8 mouse cellular contexts compared by ENCODE assay signal in genomic region chr11:33146651-33147131, GRCm38 (mm10). TPM values are rescaled to one million over a fixed set of nuclear protein-coding genes. Genes with fewer than 3 reads are reported as not detected.
DNase-seq lines count a peak whose midpoint lies in the region; ATAC-seq and TF ChIP-seq lines count a peak whose summit lies in the region.
"Had no signal": no experiment of that assay in that cellular context is flagged by ENCODE, and none has a peak within 500 bp of the region (broad histone marks: within the 10 kb centered on the region; RNA-seq: fewer than 3 reads in every experiment).

No protein-coding gene starts in this region.

- no peaks in the 10 kb centered on the region for H3K79me2 ChIP-seq in CH12.LX (replicated peaks; ENCODE audit: control insufficient read depth, extremely low read depth, insufficient read depth, poor library complexity, severe bottlenecking)

- 1% methylated on average over 30 of the region's 30 CpGs for WGBS in forebrain, embryonic 11.5 days
- 3% methylated on average over 30 of the region's 30 CpGs for whole genome bisulfite sequencing in hindbrain, embryonic 12.5 days
- WGBS in limb, embryonic 11.5 days: 1% methylated on average over 29 of the region's 30 CpGs
- 2% methylated on average over 30 of the region's 30 CpGs for WGBS in midbrain, embryonic 14.5 days

- dilution Hi-C loops in CH12.LX (cut with MboI; ENCODE audit: extremely low pct_ligation_motif_present, extremely low pct_unique_long_range_greater_than_20kb, low sequenced_read_pairs): no loop called here

- no peak for ATAC-seq in forebrain, embryonic 11.5 days (replicated peaks; ENCODE audit: low FRiP score)
- 0 out of 2 replicates have a peak, but pooled peaks have one; percentile 24 for ATAC-seq in hindbrain, embryonic 12.5 days (ENCODE audit: low FRiP score)
- ATAC-seq in limb, embryonic 11.5 days (ENCODE audit: insufficient number of reproducible peaks, low FRiP score, low TSS enrichment, low read depth): 0 out of 2 replicates have a peak, but pooled peaks have one; percentile 3
- ATAC-seq in midbrain, embryonic 14.5 days (ENCODE audit: low FRiP score, low TSS enrichment): no peak; the same call in 1 of the 2 replicates

- no peaks in the 10 kb centered on the region for H3K27me3 ChIP-seq in CH12.LX (replicated peaks)
- H3K27me3 ChIP-seq in forebrain, embryonic 11.5 days (ENCODE audit: control insufficient read depth, insufficient read depth, low read length): peaks cover 29% of the 10 kb centered on the region
- H3K27me3 ChIP-seq in hindbrain, embryonic 12.5 days: peaks cover 44% of the 10 kb centered on the region
- peaks cover 22% of the 10 kb centered on the region for H3K27me3 ChIP-seq in limb, embryonic 11.5 days (ENCODE audit: control insufficient read depth, insufficient read depth, low read length)
- peaks cover 10% of the 10 kb centered on the region; the same call in 1 of the 2 replicates for H3K27me3 ChIP-seq in midbrain, embryonic 14.5 days (ENCODE audit: control insufficient read depth, insufficient read depth, low read length)

- no peak for TF ChIP-seq POLR2A in CH12.LX (IDR thresholded peaks at IDR 0.05; ENCODE audit: low read depth, low read length)

- no peak for TF ChIP-seq CTCF in CH12.LX (conservative IDR thresholded peaks at IDR 0.05 in 1 of 2, IDR thresholded peaks at IDR 0.05 in 1 of 2; ENCODE audit: low read depth in 2 of 2, low read length in 2 of 2)

- H3K27ac ChIP-seq in CH12.LX (ENCODE audit: insufficient read depth, low read depth): no peak overlapping the region
- no peak overlapping the region for H3K27ac ChIP-seq in forebrain, embryonic 11.5 days (ENCODE audit: low read depth, low read length)
- peak overlapping the region; percentile 85 for H3K27ac ChIP-seq in hindbrain, embryonic 12.5 days
- no peak overlapping the region for H3K27ac ChIP-seq in limb, embryonic 11.5 days (replicated peaks; ENCODE audit: low read depth, low read length)
- H3K27ac ChIP-seq in midbrain, embryonic 14.5 days (replicated peaks; ENCODE audit: low read depth, low read length): peak overlapping the region; percentile 26

- H3K4me3 ChIP-seq in CH12.LX (replicated peaks in 1 of 3; ENCODE audit: low read depth in 2 of 3, low read length in 2 of 3, poor library complexity in 1 of 3): no peak overlapping the region
- H3K4me3 ChIP-seq in forebrain, embryonic 11.5 days (ENCODE audit: low read depth, low read length): peak overlapping the region; percentile 52
- peak overlapping the region; percentile 71 for H3K4me3 ChIP-seq in hindbrain, embryonic 12.5 days
- H3K4me3 ChIP-seq in limb, embryonic 11.5 days (ENCODE audit: low read depth, low read length): peak overlapping the region; percentile 57
- peak overlapping the region; percentile 52 for H3K4me3 ChIP-seq in midbrain, embryonic 14.5 days (replicated peaks; ENCODE audit: low read depth, low read length)

- peaks cover 7% of the 10 kb centered on the region for H3K9me3 ChIP-seq in CH12.LX (replicated peaks; ENCODE audit: low read length)
- no peaks in the 10 kb centered on the region for H3K9me3 ChIP-seq in forebrain, embryonic 11.5 days (ENCODE audit: control insufficient read depth, low read length)
- no peaks in the 10 kb centered on the region for H3K9me3 ChIP-seq in hindbrain, embryonic 12.5 days (replicated peaks)
- H3K9me3 ChIP-seq in limb, embryonic 11.5 days (ENCODE audit: control insufficient read depth, low read length): no peaks in the 10 kb centered on the region
- H3K9me3 ChIP-seq in midbrain, embryonic 14.5 days (ENCODE audit: control insufficient read depth, low read length): no peaks in the 10 kb centered on the region

- peaks cover 8 to 10% of the 10 kb centered on the region in 2 experiments; a peak in 3 of 4 replicates for H3K4me1 ChIP-seq in CH12.LX (ENCODE audit: control insufficient read depth in 1 of 2, insufficient read depth in 2 of 2)
- H3K4me1 ChIP-seq in forebrain, embryonic 11.5 days (replicated peaks; ENCODE audit: control insufficient read depth, insufficient read depth, low read length): peaks cover 15% of the 10 kb centered on the region; the same call in 1 of the 2 replicates
- peaks cover 42% of the 10 kb centered on the region for H3K4me1 ChIP-seq in hindbrain, embryonic 12.5 days
- peaks cover 25% of the 10 kb centered on the region for H3K4me1 ChIP-seq in limb, embryonic 11.5 days (ENCODE audit: control insufficient read depth, insufficient read depth, low read length)
- peaks cover 32% of the 10 kb centered on the region for H3K4me1 ChIP-seq in midbrain, embryonic 14.5 days (ENCODE audit: control insufficient read depth, insufficient read depth, low read length)

- H3K36me3 ChIP-seq in CH12.LX (replicated peaks in 1 of 2; ENCODE audit: control insufficient read depth in 1 of 2, insufficient read depth in 1 of 2, low read length in 1 of 2): peaks cover 20 to 43% of the 10 kb centered on the region in 2 experiments
- no peaks in the 10 kb centered on the region for H3K36me3 ChIP-seq in forebrain, embryonic 11.5 days (ENCODE audit: control insufficient read depth, insufficient read depth, low read length)
- peaks cover 17% of the 10 kb centered on the region for H3K36me3 ChIP-seq in hindbrain, embryonic 12.5 days
- H3K36me3 ChIP-seq in limb, embryonic 11.5 days (ENCODE audit: control insufficient read depth, insufficient read depth, low read length): no peaks in the 10 kb centered on the region; the same call in 1 of the 2 replicates
- H3K36me3 ChIP-seq in midbrain, embryonic 14.5 days (ENCODE audit: control insufficient read depth, insufficient read depth, low read length): peaks cover 18% of the 10 kb centered on the region

- DNase-seq in CH12.LX (ENCODE audit: extremely low read depth): no peak
- peak; percentile 60 for DNase-seq in ZHBTc4 (ENCODE audit: low read depth, low spot score)
- peak; percentile 78 for DNase-seq in forebrain, embryonic 11.5 days (ENCODE audit: low spot score)
- DNase-seq in limb, embryonic 11.5 days (ENCODE audit: low spot score): peak; percentile 56
- peak; percentile 51 for DNase-seq in midbrain, embryonic 14.5 days
- DNase-seq in testis, postnatal 14 days (ENCODE audit: low spot score): peak; percentile 46

- H3K9ac ChIP-seq in CH12.LX (ENCODE audit: insufficient read depth, low read depth): no peak overlapping the region
- H3K9ac ChIP-seq in forebrain, embryonic 11.5 days (ENCODE audit: low read length): peak overlapping the region; percentile 57
- H3K9ac ChIP-seq in hindbrain, embryonic 12.5 days: peak overlapping the region; percentile 78
- H3K9ac ChIP-seq in limb, embryonic 11.5 days (ENCODE audit: low read length): peak overlapping the region; percentile 71
- H3K9ac ChIP-seq in midbrain, embryonic 14.5 days (replicated peaks; ENCODE audit: low read length): peak overlapping the region; percentile 70

- H3K4me2 ChIP-seq in CH12.LX (ENCODE audit: insufficient read depth, low read depth, poor library complexity, severe bottlenecking): peak overlapping the region; percentile 82
- H3K4me2 ChIP-seq in forebrain, embryonic 11.5 days (ENCODE audit: low read depth, low read length, severe bottlenecking): peak overlapping the region; percentile 89
- H3K4me2 ChIP-seq in hindbrain, embryonic 12.5 days (replicated peaks): peak overlapping the region; percentile 86
- peak overlapping the region; percentile 96 for H3K4me2 ChIP-seq in limb, embryonic 11.5 days (ENCODE audit: low read depth, severe bottlenecking)
- peak overlapping the region; percentile 82 for H3K4me2 ChIP-seq in midbrain, embryonic 14.5 days (ENCODE audit: low read length)

- in situ Hi-C loops in CH12.LX (cut with MboI; ENCODE audit: low pct_ligation_motif_present, low pct_unique_long_range_greater_than_20kb, low sequenced_read_pairs): loop anchor here (25.0 kb wide), 1 partner anchor 534 kb away; no protein-coding TSS in a partner anchor

- no peak for TF ChIP-seq RAD21 in CH12.LX (IDR thresholded peaks at IDR 0.05; ENCODE audit: low read depth, low read length)

- TF ChIP-seq EP300 in CH12.LX (IDR thresholded peaks at IDR 0.05; ENCODE audit: low read length): no peak

TF ChIP-seq in CH12.LX, 34 proteins besides CTCF, POLR2A, EP300 and RAD21:
- TF ChIP-seq CHD2 (IDR thresholded peaks at IDR 0.05; ENCODE audit: low read length): no peak
- no peak for TF ChIP-seq IRF4 (IDR thresholded peaks at IDR 0.05; ENCODE audit: low read depth, low read length)
- no peak for TF ChIP-seq SMC3 (IDR thresholded peaks at IDR 0.05; ENCODE audit: low read depth, low read length)
- no peak for TF ChIP-seq MAZ (IDR thresholded peaks at IDR 0.05; ENCODE audit: low read depth, low read length)
- no peak for TF ChIP-seq USF2 (conservative IDR thresholded peaks at IDR 0.05; ENCODE audit: low read depth, low read length)
- TF ChIP-seq ZC3H11A (IDR thresholded peaks at IDR 0.05; ENCODE audit: low read depth, low read length): no peak

RNA-seq across cellular contexts. Expression of gene Fgf18, which starts 0.5 kb away (rescaled TPM):
- total RNA-seq in CH12.LX (2012; rRNA removed) (not detected in 2 replicates), CH12.LX (2014; rRNA removed) (not detected in 2 replicates)
- 0.41 TPM in 1 of 2 replicates, not detected in the other for polyA plus RNA-seq in CH12.LX (2012; ENCODE audit: insufficient read length, low read depth)
- polyA plus RNA-seq in forebrain, embryonic 11.5 days (2014; fragmentation: Nextera tagmentation; extraction: Ambion mirVana): 2.7 and 4.1 TPM in 2 replicates
- 9.8 and 10.7 TPM in 2 replicates for polyA plus RNA-seq in hindbrain, embryonic 12.5 days (2016; fragmentation: Nextera tagmentation; extraction: Ambion mirVana)
- polyA plus RNA-seq in limb, embryonic 11.5 days (2014; fragmentation: Nextera tagmentation; extraction: Ambion mirVana): 12.7 and 16.8 TPM in 2 replicates
- polyA plus RNA-seq in midbrain, embryonic 14.5 days (2014; fragmentation: Nextera tagmentation; extraction: Ambion mirVana): 4.7 and 5.5 TPM in 2 replicates
- polyA plus RNA-seq: erythroblast, embryonic 14.5 days had no signal

RNA-seq across cellular contexts. Expression of gene Npm1, which starts 16.3 kb away (rescaled TPM):
- total RNA-seq in CH12.LX (2012; rRNA removed): 3,603 and 3,941 TPM in 2 replicates
- total RNA-seq in CH12.LX (2014; rRNA removed): 8,076 and 8,441 TPM in 2 replicates
- polyA plus RNA-seq in CH12.LX (2012; ENCODE audit: insufficient read length, low read depth): 6,953 and 7,125 TPM in 2 replicates
- polyA plus RNA-seq in forebrain, embryonic 11.5 days (2014; fragmentation: Nextera tagmentation; extraction: Ambion mirVana): 1,065 and 1,104 TPM in 2 replicates
- 615 and 624 TPM in 2 replicates for polyA plus RNA-seq in hindbrain, embryonic 12.5 days (2016; fragmentation: Nextera tagmentation; extraction: Ambion mirVana)
- polyA plus RNA-seq in limb, embryonic 11.5 days (2014; fragmentation: Nextera tagmentation; extraction: Ambion mirVana): 1,519 and 1,530 TPM in 2 replicates
- polyA plus RNA-seq in midbrain, embryonic 14.5 days (2014; fragmentation: Nextera tagmentation; extraction: Ambion mirVana): 485 and 506 TPM in 2 replicates

RNA-seq across cellular contexts. Expression of gene Tlx3, which starts 56.7 kb away (rescaled TPM):
- total RNA-seq in CH12.LX (2012; rRNA removed) (not detected in 2 replicates), CH12.LX (2014; rRNA removed) (not detected in 2 replicates)
- not detected in 2 replicates for polyA plus RNA-seq in CH12.LX (2012; ENCODE audit: insufficient read length, low read depth)
- polyA plus RNA-seq in forebrain, embryonic 11.5 days (2014; fragmentation: Nextera tagmentation; extraction: Ambion mirVana): not detected in 2 replicates
- 29.8 and 33.8 TPM in 2 replicates for polyA plus RNA-seq in hindbrain, embryonic 12.5 days (2016; fragmentation: Nextera tagmentation; extraction: Ambion mirVana)
- polyA plus RNA-seq in limb, embryonic 11.5 days (2014; fragmentation: Nextera tagmentation; extraction: Ambion mirVana): not detected in 2 replicates
- 3.3 and 6.2 TPM in 2 replicates for polyA plus RNA-seq in midbrain, embryonic 14.5 days (2014; fragmentation: Nextera tagmentation; extraction: Ambion mirVana)

Comparison
In these comparisons a context has a peak if more than half of its experiments do, and no peak if none do; other contexts are left out.
1. H3K27ac ChIP-seq: peak in hindbrain, embryonic 12.5 days (single experiment) and midbrain, embryonic 14.5 days (single experiment); none in CH12.LX (single experiment), forebrain, embryonic 11.5 days (single experiment) and limb, embryonic 11.5 days (single experiment).
2. H3K4me3 ChIP-seq: peak in forebrain, embryonic 11.5 days (single experiment), hindbrain, embryonic 12.5 days (single experiment), limb, embryonic 11.5 days (single experiment) and midbrain, embryonic 14.5 days (single experiment); none in CH12.LX (0 of 3).
3. ATAC-seq: peak in hindbrain, embryonic 12.5 days (single experiment) and limb, embryonic 11.5 days (single experiment); none in forebrain, embryonic 11.5 days (single experiment) and midbrain, embryonic 14.5 days (single experiment).
4. Peak in every context shown above with its lines, with median percentiles within 50 percentile points of each other: H3K4me2 ChIP-seq.